Mouse (Mus musculus) mature B cell (primary cell): ENCODE results near the gene Taf1a.
"Not testable (repeated sequence)": the region's sequence is repeated elsewhere in the genome, so short reads cannot be mapped to it uniquely, and the experiment has no call there.

Experiments used
- in situ Hi-C: fragments of 300-500 bp; cut with MboI; formaldehyde crosslinking; loops from 2 replicates; pipeline ENCODE4 v1.14.3; 2019

Gene Taf1a

DNA sequence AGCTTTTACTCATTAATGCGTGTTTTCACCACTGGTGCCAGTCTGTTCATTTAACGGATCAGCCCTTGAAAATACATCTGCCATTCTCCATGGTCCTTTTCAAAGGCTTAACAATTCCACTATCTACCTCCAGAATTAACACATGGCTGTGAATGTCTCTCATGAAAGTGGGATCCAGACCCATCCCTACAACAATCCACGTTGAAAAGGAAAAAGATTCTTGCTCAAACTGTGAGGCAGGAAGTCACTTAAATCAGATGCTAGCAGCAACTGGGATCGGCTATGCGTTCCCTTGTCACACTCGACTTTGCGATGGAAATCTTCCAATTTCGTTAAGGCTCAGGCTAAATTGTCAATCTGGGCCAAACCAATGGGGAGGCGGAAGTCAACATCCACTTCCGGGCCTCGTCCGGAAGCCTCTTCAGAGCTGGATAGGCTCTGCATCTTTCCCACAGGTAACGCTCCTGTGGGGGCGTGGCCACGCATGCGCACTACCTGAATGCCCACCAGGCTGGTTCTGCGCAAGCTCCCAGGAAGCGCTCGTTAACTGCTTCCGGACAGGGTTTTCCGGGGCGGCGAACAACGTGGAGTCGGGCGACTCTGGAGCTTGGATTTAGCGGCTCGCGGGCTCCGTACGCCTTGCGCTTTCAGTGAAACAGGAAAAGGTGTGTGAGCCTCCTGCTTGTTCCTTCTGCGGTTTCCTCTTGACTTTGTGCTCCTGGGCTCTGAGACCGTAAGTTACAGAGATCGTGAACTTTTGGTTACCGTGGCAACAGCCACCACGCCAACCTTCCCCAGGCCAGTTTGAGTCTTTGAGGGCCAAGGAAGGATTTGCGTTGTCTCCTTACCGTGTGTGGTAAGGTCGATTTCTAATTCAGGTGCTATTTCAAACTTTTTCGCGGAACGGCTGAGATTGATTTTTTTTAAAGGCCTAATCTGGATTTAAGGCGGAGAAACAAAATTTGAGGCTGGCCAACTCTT, at the start of gene Taf1a:
Gene Taf1a (plus strand): TSS at position 556 of the 981 bp plus-strand sequence.
- in situ Hi-C loops = no loop called here

DNA sequence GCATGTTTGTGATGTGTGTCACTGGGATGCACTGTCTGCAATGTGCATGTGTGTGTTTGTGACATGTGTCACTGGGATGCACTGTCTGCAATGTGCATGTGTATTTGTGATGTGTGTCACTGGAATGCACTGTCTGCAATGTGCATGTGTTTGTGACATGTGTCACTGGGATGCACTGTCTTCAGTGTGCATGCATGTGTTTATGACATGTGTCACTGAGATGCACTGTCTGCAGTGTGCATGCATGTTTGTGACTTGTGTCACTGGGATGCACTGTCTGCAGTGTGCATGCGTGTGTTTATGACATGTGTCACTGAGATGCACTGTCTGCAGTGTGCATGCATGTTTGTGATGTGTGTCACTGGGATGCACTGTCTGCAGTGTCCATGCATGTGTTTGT, 45.9 kb upstream of the Taf1a start:
- in situ Hi-C loops = not testable (repeated sequence)

DNA sequence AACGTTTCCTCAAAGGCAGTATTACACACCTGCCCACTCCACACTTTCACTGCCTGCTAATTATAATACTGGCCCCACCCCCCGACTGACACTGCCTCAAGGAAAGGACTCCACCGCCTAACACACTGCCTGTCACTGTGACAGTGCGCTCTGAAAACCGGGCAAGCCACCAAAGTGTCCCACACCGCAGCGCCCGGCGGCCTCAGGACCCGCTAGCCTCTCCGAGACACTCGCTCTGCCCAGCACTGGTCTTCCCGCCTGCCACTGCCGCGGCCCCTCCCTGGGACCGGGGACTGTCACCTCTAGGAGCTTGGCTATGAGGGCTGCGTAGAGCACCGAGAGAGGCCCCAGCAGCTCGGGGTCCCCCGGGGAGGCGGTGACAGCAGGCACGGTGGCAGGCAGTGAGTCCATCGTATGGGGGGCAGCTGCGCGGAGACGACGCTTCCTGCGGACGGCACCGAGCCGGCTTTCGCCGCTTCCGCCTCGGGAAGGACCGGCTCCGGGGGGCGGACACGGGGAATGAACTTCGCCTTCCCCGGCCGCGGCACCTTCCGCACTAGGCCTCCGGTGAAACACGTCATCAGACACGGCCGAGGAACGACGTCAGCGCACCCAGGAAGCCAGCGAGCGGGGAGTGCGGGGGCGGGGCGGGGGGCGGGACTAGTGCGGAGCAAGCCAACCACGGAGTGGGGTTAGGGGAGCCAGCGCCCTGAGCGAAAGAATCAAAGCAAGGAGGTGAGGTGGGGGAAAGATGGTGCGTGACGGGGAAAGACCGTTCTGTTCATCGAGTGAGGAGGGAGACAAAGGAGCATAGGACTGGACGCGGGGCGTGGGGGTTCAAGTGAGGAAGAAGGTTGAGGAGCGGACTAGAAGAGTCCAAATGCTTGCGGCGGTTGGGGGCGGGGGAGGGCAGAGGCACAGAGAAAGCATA, 43.6 kb upstream of the Taf1a start:
- in situ Hi-C loops = no loop called here

DNA sequence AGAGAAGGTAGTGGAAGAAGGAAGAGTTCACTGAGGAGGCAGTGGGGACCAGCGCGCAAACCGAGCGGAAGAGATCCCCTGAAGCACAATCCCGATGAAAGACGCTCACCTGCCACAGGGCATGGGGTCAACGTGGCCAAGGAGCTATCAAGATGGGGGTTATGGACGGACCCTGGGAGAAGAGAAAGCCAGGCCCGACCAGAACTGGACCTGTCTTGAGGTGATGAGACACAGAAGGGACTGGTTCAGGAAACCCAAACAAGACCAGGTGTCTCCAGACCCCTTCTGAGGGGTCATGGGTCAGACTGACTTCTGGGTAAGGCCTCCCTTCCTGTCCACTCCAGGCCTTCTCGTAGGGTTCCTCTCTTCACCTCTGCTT, 43.0 kb upstream of the Taf1a start:
- in situ Hi-C loops = no loop called here

DNA sequence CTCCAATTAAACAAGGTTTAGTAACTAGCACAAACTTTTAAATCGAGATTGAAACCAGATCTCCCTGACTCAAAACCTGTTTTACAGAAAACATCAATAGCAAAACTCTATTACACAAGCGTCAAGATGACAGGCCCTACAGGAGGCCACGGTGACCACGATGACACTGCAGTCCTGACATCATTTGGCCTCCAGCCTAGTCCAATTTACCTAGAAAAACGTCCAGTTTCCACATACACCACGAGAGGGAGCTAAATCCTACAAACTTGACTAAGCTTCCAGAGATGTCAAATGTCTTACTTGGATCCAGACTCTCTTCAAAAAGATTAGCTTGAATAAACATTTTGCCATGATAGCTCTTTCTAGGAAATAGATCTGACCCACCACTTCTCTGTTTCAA, 38.9 kb upstream of the Taf1a start:
- in situ Hi-C loops = no loop called here

DNA sequence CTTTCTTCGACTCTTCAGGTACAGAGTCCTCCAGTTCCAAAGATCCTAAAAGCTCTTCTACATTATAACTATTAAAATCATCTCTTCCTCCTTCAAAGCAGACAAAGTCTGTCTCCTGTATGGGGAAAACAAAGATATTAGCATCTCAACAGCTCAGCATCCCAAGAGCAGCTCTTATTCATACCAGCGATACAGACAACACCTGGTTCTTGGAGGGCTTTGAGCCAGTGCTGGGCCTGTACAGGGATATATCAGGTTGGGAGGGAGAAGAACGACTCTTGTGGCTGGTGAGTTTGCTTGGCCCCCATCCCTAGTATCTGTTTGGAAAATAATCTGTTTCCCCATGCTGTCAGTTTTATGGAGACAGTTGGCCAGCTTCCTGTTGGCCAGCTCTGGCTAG, 29.9 kb upstream of the Taf1a start:
- in situ Hi-C loops = no loop called here

DNA sequence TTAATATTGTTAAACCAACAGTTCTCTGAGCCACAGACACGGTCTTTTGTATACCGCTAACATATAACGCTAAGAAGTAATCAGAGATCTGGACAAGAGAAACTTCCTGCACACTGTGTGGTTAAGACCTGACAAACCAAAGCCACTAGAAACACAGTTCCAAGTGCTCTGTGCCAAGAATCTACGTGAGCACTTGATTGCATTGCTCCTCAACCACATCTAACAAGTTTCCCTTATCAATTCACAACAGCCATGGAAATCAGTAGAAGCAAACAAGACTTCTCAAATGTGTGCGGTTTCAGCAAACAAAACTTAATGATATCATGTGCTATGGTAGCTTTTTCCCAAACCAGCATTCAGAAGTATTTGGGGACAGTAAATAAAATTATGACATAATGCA, 26.5 kb upstream of the Taf1a start:
- in situ Hi-C loops = no loop called here

DNA sequence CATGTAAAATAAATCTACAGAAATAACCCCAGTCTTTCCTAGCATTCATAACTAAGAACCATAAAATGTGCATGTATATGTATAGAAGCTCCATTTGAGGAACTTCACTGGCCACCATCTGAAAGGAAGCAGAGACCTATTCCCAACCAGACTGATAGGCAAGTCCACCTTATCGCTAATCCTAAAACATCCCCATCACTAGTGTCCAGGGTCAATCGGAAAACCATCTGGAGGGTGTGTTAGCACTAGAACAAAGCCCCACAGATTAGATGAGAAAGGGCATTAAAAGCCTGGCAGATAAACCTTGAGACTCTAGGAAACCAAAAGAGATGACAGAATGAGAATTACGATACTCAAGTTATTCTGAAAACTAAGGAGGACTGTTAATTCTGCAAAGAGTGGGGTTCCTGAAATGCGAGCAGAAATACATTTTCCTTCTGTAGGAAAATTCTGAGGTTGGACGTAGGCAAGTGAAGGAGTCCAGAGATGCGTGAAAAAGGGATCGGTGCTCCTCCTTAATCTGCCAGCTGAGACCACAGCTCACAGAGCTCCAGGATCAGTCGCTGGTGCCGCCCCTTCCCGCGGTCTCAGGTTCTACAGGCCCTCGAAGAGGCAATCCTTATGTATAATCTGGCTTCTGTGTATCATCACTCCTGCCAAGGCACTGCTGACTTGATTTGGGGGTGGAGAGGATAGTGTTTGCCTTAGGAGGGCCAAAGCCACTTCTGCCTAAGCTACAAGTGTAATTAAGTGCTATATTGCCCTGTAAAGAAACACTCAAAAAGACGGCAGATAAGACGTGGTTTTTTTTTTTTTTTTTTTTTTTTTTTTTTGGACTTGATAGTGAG, 25.8 kb upstream of the Taf1a start:
- in situ Hi-C loops = no loop called here

DNA sequence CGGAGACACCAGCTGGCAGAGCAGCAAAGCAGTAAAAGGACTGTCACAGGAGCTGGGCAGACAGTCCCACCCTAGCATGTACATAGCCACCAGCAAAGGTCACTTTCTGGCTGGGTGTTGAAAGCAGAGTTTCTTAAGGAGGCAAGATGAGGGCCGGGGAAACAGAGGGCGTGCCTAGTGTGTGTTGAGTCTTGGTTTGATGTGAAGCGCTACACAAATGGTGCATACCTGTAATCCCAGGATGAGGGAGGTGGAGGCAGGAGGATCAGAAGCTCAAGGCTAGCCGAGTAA, 25.3 kb upstream of the Taf1a start:
- in situ Hi-C loops = no loop called here

DNA sequence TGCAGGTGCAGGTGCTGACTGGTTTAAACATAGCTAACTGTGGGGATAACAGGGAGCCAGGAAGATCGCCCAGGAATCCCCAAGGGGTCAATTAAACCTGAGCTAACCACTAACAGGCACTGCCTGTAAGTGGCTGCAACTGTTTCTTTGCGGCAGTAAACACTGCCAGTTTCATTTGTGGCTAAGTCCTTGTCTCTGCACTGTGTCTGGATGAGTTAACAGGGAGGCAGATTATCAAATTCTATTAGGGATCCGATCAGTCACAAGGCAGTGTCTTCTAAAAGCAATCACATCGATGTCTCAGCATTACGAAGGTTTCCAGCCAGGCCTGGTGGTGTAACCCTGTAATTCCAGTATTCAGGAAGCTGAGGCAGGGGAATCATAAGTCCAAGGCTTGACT, 22.4 kb upstream of the Taf1a start:
- in situ Hi-C loops = no loop called here

DNA sequence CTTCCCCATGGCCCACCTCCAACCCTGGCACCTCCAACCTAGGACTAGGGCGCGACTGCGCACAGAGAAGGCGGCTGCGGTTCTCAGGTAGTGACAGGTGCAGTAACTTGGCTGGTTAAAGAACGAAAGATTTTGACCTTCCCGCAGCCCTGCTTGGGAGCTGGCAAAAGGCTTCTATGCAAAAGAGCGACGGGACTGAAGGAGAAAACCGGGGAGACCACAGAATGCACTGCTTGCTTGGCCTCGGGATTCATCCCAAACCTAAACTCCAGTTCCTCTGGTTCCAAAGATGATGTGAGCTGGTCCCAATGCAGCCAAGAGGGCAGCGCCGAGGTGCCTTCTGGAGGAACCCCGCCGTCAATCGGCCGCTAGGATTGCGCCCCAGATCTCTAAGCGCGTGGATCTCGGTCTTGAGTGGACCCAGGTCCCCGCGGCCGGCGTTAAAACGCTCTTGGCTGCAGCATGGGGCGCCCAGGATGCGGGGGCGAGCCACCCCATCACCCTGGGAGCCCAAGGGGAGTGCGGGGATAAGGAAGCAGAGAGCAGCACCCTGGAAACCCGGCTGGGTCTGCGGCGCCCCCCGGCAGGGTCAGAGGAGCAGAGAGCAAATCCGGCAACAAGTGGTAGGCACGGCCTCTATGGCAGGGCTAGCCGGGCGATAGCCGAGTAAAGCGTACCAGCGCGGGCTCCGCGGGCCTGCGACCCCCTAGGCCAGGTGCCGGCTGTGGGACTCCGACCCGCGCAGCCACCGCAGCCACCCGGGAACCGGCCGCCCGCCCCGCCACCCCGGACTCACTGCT, 20.0 kb upstream of the Taf1a start:
- in situ Hi-C loops = no loop called here

DNA sequence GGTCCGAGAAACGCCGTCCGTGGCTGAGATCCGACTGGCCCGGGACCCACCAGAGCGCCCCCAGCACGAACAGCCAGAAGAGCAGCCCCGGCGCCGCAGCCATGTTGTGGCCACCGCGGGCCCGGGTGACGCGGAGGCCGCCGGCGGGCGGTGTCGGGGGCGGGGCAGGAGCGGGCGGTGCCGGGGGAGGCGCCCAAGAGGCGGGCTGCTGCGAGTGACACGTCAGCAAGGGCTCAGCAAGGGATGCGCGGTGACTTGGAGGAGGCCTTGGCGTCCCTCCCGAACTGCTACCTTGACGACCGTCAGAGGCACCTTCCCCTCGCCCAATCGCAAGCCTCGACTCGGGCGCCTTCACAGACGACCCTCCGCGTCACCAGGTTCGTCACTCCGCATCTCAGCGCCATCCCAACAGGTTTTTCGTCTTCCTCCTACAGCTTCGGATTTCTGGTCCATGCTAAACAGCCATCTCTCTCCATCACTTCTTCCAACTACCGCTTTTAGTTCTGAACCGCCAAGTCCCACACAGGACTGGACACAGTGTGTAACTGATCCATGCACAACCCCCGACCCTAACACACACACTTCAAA, 19.3 kb upstream of the Taf1a start, which contains the start of gene Mia3:
Gene Mia3 (minus strand): TSS at position 127 of the 588 bp plus-strand sequence.
- in situ Hi-C loops = no loop called here

DNA sequence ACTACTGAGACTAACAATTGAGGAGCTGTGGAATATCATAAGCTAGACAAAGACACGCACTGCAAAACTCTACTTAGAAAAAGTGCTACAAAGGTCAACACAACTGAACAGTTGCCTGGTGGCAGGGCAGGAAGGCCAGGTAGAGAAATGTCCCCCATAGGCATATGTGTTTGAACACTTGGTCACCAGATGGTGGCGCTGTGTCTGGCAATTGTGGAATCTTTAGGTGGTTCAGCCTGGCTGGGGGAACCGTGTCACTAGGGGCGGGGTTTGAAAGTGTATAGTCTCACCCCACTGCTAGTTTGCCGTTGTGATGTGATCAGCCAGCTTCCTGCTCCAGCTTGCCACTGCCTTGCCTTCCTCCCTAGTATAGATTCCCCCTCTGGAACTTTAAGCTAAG, 14.1 kb upstream of the Taf1a start:
- in situ Hi-C loops = no loop called here

DNA sequence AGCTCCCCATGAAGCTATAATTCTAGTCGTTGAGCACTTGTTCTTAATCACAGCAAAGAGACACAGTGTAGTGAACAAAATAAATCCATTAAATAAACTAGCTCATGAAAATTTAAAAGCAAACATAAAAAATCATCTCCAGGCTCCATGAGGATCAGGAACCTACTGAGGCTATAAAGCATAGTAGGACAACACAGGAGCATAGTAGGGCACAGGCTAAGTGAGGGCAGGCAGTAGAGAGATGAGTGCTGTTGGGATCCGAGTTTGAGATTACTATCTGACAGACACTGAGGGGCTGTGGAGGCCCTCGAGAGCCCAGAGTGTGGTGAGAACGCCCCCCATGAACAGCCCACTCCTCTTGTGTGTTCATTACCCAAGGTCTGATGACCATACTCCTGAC, 11.7 kb upstream of the Taf1a start:
- in situ Hi-C loops = no loop called here

DNA sequence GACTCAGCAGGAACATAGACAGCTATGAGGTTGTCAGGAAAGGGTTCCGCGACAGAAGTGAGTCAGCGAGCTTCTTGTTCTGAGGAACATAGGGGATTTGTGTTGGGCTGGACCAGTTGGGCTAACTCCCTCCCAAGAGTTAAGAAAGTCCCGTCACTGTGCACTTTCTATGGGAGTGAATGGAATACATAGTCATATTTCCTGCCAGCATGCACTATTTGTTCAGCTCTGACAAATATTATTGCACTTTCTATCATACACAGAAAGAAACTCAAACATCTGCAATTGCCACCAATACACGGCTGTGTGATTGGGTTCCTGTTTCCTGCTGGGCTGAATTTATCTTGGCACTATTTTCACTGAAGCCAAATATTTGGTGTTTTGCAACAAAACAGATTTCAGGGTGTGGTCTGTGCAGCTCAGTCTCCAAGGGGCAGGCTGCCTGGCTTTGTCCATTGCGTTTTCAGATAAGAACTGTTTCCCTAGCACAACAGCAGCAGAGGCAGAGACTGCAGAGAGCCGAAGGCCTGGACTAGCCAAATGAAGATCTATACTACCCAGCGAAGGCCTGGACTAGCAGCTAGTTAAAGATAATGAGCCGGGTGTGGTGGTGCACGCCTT, 10.3 kb upstream of the Taf1a start:
- in situ Hi-C loops = no loop called here

DNA sequence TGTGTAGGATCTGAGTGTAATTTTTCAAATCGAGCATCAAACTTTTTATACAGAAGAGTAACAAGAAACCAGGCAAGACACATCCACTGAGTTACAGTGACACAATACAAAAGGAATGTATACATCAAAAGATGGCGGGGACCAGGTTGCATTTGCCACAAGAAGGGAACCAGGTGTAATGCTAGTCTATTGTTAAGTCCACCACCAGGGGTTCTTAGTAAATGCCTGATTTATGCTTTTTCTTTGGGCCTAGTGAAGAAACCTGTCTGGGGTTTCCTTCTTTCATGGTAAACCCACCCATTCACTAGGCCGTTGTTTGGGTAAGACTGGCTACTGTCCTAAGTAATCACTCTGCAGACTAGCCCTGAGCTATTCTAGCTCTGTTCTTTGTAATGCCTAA, 9.4 kb upstream of the Taf1a start:
- in situ Hi-C loops = not testable (repeated sequence)

DNA sequence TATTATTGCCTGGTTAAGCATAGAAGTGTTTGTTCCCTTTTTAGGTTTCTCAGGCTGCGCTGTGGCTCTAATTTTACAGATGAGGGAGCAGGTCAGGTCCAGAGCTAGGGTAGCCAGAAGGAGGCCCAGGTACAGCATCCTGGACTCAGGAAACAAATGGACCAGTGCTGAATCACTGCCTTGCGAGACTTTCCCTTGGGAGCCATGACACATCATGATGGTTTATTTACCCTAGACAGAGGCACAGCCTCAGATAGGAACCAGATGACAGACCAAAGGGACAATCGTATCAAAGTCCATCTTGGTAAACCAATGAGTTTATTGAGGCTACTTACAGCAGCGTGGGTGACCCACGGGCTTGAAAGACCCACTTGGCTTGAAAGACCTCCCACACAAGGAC, 7.0 kb upstream of the Taf1a start:
- in situ Hi-C loops = no loop called here

DNA sequence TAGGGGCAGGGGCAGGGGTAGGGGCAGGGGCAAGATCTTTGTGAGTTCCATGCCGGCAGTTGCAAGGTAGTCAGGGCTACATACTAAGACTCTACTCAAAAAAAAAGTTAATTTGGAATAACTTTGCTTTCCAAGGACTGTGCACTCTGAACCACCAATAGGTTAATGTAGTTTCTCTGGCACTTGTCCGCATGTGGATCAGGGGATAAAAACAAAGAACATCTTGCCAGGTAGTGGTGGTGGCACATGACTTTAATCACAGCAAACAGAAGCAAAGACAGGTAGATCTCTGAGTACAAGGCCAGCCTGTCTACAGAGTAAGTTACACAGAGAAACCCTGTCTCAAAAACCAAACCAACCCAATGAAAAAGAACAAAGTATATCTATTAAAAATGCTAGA, 6.2 kb upstream of the Taf1a start:
- in situ Hi-C loops = no loop called here

DNA sequence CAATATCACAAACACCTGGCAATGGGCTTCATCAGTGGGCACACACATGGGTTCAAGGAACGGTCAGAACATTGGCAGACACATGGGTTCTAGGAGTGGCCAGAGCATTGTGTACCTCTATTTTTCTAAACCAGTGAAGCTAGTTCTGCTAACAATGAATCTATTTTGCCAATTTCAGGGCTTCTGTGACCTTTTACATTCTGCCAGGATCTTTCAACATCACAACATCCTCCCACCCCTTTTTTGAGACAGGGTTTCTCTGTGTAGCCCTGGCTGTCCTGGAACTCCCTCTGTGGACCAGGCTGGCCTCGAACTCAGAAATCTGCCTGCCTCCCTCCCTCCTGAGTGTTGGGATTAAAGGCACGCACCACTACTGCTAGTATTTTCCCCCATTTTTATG, 1.4 kb upstream of the Taf1a start:
- in situ Hi-C loops = not testable (repeated sequence)

DNA sequence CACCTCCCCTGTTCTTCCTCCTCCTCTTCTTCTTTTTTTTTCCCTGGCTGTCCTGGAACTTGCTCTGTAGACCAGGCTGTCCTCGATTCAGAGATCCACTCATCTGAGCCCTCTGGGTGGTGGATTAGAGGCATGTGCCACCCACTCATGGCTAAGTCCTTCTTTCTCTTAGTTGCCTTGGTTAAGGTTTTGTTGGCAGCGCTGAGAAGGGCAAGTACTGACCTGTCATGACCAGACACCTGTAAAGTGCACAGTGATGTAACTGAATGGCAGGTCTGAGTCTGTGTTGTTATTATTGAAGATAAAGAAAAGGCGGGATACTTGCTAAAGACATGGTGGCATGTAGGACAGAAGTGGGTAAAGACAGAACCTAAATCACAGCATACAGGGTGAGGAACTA, 14.6 kb downstream of the Taf1a start:
- in situ Hi-C loops = no loop called here
